Mouse (Mus musculus): ENCODE measurements around the gene Aebp2.

GRCm38 (mm10) chr6:140603228-140603944 is 19.1 kb upstream of the Aebp2 start:
- no peak for TF ChIP-seq CTCF (IDR thresholded peaks at IDR 0.05; ENCODE audit: low read depth, low read length)
- TF ChIP-seq POLR2A (IDR thresholded peaks at IDR 0.05; ENCODE audit: borderline replicate concordance, low read depth, low read length), result no peak

All from bone marrow macrophage, adult 2 months (primary cell).